Mouse (Mus musculus) retina, postnatal 1 day (tissue): ENCODE measurements around the gene Fam193a.
A peak's percentile ranks its signal among the peaks of the same experiment; 100 is the strongest.

Experiments
- DNase-seq: peaks from one replicate; pipeline ENCODE4 v3.0.0-alpha.2; 2012

Gene Fam193a

DNA sequence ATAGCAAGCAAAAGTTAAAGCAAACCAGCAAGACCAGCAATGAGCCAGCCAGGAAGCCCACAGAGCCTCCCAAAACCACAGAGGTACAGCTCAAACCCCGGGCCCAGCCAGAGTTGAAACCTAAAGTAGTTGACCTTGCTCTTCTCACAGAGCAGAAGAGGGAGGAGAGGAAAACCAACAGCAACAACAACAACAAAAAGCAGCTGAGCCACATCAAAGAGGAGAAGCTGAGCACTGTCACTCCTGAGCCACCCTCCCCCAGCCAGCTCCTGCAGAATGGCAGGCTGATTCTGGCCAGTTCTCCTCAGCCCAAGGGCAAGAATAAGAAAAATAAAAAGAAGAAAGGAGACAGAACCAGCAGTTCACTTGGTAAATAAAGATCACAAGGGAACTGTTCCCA, 96.3 kb downstream of the Fam193a start:
- no peak for DNase-seq

DNA sequence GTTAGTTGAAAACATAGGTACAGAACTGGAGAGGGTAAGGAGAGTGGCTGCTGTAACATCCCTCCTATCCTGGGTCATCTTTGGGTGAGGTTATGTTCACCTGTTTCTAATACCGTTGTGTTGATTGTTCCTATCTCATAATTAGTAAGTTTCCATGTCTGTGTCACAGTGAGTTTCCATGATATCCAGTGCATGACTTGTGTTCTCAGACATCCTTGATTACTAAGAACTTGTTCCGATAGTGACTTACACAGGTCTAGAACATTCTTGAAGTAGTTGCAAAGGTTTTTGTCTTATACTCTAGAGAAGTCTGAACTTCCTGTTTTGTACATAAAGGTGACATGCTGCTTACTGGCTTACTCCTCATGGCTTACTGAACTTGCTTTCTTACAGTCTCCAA, 96.9 kb downstream of the Fam193a start:
- DNase-seq = no peak

DNA sequence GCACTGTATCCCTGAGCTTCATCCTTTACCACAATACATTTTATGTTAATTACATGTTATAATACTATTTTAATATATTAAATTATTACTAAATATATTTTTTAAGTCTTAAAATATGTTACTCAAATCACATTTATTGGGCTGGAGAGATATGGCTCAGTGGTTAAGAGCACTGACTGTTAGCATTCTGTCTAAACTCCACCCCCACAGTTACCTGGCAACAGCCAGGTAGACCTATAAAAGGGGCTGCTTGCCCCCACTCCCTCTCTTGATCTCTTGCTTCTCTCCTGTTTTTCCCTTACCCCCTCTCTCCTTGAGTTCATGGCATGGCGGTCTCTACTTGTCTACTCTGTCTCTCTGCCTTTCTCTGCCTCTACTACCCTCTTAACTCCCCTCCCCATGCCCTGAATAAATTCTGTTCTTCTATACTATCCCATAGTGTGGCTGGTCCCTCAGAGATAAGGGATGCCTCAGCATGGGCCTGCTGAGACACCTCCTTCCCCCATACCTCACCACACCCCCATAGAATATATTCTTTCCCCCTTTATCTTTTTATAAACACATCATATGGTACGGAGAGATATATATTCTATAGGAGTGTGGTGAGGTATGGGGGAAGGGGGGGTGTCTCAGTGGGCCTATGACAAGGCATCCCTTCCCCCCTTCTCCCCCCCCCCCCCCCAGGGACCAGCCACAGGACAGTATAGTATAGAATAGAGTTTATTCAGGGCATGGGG, 98.5 kb downstream of the Fam193a start:
- DNase-seq = no peak

GRCm38 (mm10) chr5:34480926-34481325, 111.2 kb downstream of the Fam193a start:
- no peak for DNase-seq

DNA sequence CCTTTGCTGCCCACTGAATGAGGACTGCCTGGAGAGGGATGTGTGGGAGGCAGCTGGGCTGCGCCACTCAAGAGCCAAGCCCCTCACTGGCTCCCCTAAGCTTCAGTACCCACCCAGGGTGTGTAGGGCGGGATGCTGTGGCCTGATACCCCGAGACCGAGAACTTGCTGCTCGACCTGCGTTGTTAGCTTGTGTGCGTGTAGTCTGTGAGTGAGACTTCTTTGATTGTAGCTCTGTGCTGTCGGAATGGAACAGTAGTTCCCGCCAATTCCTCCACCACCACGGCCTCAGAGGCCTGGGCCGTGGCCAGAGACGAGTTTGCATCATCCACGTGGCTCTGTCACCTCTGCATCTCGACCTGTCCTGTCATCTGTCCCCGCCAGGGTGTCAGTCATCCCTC, 116.0 kb downstream of the Fam193a start:
- DNase-seq = no peak

GRCm38 (mm10) chr5:34487320-34488090, 117.8 kb downstream of the Fam193a start:
- no peak for DNase-seq

- DNase-seq = no peak
These were observed 119.1 kb downstream of the Fam193a start for GRCm38 (mm10) chr5:34488741-34489417.

DNA sequence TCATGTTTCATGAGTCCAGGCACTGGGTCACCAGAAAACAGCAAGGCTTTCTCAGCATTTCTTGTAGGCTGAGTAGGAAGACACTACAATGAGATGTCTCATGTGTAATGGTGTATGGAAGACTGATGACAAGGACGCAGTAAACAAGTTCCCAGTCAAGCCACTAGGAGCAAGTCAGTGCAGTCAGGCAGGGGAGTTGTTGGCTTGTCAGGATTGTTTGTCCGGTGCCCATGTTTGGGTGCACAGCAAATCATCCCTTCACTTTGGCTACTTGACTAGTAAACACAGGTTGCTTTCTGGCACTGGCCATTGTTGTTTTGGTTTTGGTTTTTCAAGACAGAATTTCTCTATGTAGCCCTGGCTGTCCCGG, 119.7 kb downstream of the Fam193a start:
- no peak for DNase-seq

- no peak for DNase-seq
These were observed 127.0 kb downstream of the Fam193a start for GRCm38 (mm10) chr5:34496745-34497144.

DNA sequence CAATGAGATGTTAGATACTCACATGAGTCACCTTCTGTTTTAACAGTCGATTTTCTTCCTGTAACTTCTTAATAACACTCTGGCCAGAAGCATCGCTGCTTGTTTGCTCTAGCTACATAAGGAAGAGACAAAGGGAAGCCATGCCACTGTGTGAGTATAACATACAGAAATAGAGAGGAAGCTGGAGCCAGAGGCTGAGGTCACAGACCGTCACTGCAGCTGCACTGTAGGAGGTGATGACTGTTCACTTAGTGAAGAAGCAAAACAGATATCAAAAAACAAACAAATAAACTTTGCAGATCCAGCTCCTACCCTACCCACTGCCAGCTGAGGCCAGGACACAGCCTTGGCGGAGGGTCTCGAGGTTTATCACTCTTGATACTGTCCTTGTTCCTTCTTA, 131.2 kb downstream of the Fam193a start:
- no peak for DNase-seq

- no peak for DNase-seq
These were observed 131.9 kb downstream of the Fam193a start for GRCm38 (mm10) chr5:34501588-34501987.

GRCm38 (mm10) chr5:34502411-34502810, 132.7 kb downstream of the Fam193a start:
- DNase-seq = no peak

DNA sequence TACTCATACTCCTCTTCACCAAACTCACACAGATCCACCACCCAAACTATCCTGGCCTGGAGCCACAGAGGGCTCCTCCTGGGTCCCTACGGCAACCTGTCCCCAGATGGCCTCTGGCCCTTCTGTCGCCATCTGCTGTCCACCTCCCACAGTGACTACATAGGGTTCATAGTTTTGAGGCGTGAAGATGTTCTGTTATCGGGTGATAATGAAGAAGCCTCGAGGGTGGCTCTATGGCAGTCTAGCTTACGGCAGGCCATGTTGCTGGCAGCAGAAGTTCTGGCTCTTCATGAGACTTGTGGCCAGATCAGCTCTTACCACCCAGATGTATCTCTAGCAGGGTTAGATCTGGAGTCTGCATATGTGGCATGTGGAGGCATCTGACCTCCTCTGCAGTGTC, 133.1 kb downstream of the Fam193a start:
- no peak for DNase-seq

GRCm38 (mm10) chr5:34512486-34512885, 142.8 kb downstream of the Fam193a start:
- DNase-seq = no peak

- peak; percentile 95 for DNase-seq
These were observed 143.9 kb downstream of the Fam193a start, which contains the start of gene Tnip2 for GRCm38 (mm10) chr5:34513466-34514217. Gene Tnip2 (minus strand): TSS chr5:34513991.

DNA sequence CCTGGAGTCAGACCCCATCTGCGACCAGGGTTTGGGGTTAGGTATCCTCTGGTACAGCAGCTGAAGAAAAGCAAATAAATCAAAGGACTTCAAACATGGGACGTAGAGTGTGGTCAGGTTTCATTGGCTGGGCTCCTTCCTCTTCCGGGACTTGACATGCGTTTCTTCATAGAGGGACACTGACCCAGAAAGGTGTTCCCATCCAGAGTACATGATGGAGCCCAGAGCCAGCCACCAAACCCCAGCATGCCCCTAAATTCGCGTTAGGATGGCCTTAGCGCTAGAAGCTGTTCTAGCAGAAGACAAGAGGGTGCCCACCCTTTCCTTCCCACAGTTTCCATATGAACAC, 144.5 kb downstream of the Fam193a start:
- DNase-seq = no peak

DNA sequence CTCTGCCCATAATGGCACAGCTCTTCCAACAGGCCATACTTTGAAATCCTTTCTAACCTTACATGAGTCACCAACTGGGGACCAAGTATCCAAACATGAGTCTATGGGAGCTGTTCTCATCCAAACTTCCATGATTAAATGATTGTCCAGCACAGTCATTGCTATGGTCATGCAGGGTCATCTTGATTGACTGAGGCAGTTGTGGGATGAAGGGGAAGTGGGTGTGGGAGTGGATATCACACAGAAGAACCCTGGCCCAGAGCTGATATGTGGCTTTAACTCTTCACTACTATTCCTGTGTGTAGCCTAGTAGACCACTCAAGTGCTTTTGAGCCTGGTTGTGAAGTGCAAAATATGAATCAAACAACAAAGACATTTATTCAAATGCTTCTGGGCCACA, 145.4 kb downstream of the Fam193a start:
- DNase-seq = no peak

GRCm38 (mm10) chr5:34517913-34518312, 148.2 kb downstream of the Fam193a start:
- DNase-seq = peak; percentile 78

DNA sequence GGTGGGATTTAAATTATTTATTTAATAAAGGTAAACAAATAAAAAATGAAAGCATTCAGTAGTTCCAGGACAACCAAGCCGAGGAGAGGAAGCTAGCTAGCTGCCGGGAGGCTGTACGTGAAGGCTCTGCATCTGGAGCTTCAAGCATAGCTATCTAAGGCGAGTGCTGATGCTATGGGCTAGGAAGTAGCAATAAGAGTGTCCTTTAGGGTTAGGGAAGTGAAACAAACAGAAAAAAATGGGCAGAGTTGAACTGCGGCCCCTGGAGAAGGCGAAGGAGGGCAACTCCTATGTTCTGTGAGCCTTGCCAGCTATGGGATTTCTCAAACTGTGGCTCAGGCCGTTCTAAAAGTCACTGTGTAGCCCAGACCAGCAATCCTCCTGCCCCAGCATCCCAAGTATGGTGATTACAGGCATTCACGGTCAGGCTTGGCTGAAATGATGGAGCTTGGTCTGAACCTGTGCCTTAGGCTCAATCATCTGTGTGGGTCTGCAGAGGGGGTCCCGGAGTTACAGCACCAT, 149.7 kb downstream of the Fam193a start:
- no peak for DNase-seq

DNA sequence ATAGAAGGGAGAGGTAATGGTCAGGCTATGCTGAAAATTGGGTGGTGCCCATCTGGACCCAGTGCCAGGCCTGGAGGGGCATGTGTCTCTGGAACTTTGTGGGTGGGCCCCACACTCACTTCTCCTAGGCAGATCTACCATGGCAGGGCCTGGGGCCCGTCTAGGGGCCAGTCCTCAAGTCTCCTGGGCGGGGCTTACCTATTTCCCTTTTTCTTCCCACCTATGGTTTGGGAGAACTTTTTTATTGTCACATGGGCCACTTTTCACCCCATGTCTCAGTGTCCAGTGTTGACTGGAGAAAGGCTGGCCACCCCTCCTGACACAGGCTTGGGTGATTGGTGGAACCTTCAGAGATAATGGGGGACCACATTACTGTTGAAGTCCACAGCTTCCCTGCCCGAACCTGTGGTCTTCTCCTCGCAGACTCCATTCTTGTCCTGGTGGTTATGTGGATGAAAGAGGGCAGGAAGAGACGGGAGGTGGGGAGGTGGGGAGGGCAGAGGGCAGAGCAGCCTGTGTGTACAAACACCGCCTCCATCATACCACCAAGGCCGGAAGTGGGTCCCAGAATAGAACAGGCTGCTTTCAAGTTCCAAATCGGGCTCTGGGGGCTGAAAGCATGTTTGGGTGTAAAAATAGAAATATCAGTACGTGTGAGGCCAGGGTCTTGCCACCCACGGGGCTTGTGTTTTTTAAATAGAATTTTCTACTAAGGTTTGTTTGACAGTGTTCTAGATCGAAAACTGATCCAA, 150.9 kb downstream of the Fam193a start:
- no peak for DNase-seq

GRCm38 (mm10) chr5:34521337-34521736, 151.6 kb downstream of the Fam193a start:
- DNase-seq = no peak

DNA sequence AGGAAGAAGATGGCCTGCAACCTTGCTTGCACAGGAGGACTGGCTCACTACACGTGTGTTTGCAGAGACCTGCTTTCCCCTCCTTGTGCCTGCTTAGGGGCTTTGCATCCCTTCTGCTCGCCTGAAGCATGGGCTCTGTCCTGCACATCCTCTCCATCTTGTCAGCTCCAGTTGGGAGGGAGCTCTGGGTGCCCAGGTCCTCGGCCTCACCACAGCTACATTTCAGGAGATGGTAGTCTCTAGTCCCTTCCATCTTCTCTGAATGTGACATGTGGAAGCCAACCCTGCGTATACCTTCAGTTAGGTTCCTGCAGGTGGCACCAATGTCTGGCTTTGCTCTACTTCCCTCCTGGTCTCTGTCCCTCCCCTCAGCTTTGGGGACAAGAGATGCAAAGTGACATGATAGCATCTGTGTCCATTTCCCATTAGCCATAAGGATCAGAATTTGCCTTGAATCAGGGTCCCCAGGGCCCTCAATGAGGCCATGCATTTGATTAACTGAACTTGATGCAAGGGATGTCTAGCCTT, 154.3 kb downstream of the Fam193a start:
- no peak for DNase-seq
